Mouse (Mus musculus) adrenal gland (tissue): Measurements from ENCODE around the gene Mapk3.
"Not testable (repeated sequence)": the region's sequence is repeated elsewhere in the genome, so short reads cannot be mapped to it uniquely, and the experiment has no call there.

Experiments
- intact Hi-C: fragments of 180-260 bp; cut with DNase I; formaldehyde crosslinking; loops from one replicate; pipeline ENCODE4 v1.15.1; 2025
- long read RNA-seq, 2 experiments: library from polyadenylated mRNA; unstranded; transcript quantifications; one replicate each; pipeline ENCODE4 v2.0.0; 2020; ENCODE audit warnings: borderline replicate concordance in 1 of 2; ENCODE audit not compliant: insufficient replicate concordance in 1 of 2

Mapk3 gene
- long read RNA-seq, experiment 1, partial matches to known transcripts = 3 of 13 reads
- long read RNA-seq, experiment 1, other reads (novel, unspliced or antisense) = 5 of 13 reads
- long read RNA-seq, experiment 2, transcript Mapk3-202 (9 exons, 1,800 nt) = major isoform, 7 of 13 reads
- long read RNA-seq, experiment 2, partial matches to known transcripts = 3 of 13 reads
- long read RNA-seq, experiment 2, other reads (novel, unspliced or antisense) = 3 of 13 reads

DNA sequence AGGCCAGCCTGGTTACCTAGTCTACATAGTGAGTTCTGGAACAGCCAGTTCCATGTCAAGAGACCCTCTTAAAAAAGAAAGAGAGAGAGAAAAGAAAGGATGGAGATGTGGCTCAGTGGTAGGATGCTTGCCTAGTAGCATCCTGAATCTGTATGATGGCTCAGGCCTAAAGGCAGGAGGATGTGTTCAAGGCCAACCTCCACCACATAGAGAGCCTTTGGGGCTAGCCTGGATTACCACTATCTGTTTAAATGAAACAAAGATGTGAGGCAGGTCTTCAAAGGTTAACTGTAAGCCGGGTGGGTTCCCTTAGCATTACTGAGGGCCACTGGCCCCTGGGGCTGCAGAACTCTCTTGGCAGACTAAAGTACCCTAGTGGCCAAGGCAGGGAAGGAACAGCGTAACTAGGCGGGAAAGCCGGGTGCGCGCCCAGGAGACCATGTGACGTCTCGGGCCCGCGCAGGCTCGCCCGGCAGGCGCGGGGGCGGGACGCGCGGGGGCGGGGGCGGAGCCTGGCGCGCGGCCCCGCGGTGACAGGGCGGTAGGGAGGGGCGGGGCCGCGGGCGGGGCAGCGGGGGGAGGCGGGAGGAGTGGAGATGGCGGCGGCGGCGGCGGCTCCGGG is at the start of gene Mapk3:
Gene Mapk3, plus strand, starts transcription at position 552 of the 622 bp plus-strand sequence.
- intact Hi-C loops = loop anchor here (10.0 kb wide), 1 partner anchor 346 kb away; no protein-coding TSS in a partner anchor

DNA sequence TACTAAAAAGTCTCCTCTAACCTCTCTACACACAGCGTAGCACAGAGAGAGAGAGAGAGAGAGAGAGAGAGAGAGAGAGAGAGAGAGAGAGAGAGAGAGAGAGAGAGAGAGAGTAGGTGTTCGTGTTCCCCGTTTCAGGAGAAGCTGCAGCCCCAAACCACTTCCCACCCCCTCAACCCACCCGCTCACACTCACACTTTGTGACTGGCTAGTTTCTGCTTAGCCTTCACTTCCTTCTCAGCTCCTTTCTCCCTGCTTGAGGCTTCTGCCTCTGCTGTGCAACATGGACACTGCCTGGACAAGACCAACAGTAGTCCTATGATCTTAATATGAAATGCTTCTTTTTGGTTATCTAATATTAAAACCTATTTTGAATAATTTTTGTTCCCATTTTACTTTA is 49.1 kb upstream of the Mapk3 start:
- intact Hi-C loops = no loop called here

DNA sequence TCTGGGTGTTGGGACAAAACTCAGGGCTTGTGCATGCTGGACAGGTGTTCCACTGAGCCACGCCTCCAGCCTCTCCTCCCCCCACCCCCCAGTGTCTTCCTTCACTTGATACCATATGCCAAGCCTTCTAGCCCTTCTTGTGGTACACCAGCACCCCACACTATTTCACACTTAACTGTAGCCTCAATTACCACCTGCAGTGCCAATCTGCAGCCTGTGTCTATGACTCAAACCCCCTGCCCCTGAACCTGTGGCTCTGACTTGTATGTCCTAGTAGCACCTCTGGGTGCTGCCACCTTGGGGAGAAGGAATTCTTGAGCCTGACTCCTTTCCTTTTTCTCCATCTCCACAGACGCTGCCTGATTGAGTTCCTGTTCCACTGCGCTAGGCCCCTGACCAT is 47.5 kb upstream of the Mapk3 start:
- intact Hi-C loops = no loop called here

DNA sequence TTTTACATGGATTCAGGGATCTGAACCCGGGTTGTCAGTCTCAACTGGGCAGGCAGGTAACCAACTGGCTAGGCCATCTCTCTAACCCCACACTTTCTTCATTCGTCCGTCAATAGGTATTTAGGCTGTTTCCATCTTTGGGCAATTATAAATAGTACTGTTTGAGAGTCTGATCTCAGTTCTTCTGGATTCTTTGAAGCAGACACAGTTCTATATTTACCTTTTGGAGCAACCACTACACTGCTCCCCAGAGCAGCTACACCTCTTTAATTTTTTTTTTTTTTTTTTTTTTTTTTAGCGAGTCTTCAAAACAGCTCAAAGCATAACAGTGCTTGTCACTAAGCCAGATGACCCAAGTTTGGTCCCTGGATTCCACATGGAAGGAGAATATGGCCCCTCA is 43.7 kb upstream of the Mapk3 start:
- intact Hi-C loops = no loop called here

DNA sequence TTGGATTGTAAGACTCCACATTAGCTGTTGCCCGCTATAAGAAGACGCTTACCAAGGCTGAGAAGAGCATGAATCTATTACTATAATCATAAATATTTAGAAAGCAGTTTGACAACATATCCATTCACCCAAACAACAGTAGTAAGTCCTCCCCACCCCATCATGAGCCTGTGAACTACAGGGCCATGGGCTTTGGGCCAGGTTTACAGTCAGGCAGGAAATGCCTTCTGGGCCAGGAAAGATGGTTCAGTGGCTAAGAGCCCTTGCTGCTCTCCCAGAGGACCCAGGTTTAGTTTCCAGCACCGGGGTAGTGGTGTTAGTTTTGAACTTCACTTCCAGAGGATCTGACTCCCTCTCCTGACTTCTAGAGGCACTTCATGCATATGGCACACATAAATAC is 41.8 kb upstream of the Mapk3 start:
- intact Hi-C loops = no loop called here

DNA sequence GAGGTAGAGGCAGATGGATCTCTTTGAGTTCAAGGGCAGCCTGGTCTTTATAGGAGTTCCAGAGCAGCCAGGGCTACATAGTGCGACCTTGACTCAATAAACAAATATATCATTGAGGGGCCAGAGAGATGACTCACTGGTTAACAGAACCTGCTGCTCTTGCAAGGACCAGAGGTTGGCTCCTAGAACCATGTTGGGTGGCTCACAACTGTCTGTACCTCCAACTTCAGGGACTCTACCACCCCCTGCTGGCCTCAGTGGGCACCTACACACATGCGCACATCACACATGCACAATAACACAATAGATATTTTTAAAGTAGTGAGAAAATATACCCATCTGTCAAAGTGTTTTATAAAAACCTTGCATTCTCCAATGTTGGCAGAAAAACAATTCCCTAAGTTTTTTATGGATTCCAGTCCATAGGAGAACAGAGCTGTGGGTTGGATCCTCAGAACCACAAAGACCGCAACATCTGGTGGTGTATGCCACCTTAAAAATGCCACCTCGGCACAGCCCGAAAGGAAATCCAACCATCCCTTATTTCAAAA is 40.5 kb upstream of the Mapk3 start:
- intact Hi-C loops = no loop called here

DNA sequence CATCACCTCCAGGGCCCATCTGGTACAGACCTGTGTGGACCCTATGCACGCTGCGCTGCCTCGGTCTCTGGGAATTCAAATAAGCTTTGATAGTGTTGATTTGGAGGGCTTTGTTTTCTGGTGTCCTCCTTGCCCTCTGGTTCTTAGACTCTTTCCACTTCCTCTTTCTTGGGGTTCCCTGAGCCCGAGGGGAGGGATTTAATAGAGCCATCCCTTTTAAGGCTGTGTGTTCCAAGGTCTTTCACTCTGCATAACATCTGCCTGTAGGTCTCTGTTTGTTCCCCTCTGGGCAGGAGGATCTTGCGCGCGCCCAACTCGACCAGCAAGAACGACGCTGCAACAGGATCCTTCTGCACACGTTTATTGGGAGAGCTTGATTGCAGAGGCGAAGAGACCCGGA is 37.8 kb upstream of the Mapk3 start:
- intact Hi-C loops = no loop called here

DNA sequence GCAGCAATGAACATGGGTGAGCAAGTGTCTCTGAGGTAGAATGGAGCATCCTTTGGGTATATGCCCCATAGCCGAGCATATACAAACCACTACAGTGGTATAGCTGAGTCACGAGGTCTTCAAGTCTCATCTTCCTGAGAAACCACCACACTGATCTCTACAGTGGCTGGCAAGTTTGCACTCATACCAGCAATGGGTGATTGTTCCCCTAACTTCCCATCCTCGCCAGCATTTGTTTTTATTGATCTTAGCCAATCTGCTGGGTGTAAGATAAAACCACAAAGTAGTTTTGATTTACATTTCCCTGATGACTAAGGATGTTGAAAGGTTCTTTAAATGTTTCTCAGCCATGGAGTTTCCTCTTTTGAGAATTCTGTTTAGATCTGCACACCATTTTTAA is 34.3 kb upstream of the Mapk3 start:
- intact Hi-C loops = no loop called here

DNA sequence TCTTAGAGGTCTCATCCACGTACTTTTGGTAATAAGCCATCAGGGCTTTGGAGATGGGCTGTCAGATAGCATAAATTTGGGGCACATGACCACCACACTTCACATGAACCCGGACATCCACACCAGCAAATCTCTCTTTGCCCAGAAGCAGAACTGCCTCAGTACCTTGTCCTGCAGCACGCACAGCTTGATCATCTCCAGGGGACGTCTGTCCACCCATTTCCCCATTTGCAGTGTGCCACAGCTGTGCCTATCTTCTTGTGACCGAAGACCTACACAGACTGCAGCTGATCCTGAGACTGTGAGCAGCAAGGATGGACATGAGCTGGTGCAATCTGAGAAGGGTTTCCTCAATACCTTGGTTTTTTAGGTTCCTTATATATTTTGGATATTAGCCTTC is 33.7 kb upstream of the Mapk3 start:
- intact Hi-C loops = no loop called here

DNA sequence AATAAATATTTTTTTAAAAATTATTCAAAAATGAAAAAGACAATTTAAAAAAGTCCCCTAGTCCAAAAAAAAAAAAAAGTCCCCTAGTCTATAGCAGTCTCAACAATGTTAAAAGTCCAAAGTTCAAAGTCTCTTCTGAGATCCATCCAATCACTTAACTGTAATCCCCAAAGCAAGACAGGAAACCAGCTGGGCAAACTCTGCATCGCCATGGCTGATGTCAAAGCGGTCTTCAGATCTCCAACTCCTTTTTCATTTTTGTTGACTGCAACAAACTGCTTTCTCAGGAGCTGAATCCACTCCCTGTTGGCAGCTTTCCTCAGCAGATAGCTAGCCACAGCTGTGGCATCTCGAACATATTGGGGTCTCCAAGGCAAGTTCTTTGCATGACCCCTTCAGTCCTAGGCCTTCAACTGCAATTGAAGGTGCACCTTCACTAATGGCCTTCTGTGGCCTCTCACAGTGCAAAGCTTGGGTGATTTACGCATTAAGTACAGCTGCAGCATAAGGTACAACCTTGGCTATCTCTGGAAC is 29.1 kb upstream of the Mapk3 start:
- intact Hi-C loops = not testable (repeated sequence)

DNA sequence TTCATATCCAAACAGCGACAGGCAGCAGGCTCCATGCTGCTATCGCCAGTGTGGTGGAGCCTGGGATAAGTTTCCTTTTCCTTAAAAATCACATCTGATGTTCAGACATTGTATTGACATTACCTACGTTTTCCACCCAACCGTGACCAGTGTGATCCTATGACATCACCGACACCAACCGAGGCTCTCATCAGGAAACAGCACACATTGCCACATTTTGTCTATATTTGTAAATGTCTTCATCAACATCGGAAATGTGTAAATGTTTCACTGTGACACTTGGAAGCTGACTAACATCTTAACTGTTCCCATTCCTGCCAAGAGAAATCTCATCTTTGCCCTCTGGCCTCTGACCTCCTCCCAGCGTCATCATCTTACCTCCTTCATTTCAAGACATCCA is 23.3 kb upstream of the Mapk3 start:
- intact Hi-C loops = no loop called here

DNA sequence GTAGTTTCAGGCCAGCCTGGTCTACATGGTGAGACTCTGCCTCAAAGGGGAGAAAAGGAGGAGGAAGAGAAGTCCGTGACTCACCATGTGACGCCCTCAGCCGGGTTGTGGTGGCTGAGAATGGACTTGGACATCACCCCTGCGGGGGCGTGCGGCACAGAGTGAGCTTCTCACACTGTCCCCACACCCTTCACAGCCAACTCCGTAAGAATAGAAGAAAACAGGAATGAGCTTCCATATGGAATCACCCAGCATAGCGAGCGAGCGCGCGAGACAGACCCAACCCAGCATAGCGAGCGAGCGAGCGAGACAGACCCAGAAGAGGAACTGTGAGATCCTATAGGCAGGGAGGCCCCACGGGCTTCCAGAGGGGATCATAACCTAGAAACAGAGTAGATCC is 19.9 kb upstream of the Mapk3 start:
- intact Hi-C loops = no loop called here

DNA sequence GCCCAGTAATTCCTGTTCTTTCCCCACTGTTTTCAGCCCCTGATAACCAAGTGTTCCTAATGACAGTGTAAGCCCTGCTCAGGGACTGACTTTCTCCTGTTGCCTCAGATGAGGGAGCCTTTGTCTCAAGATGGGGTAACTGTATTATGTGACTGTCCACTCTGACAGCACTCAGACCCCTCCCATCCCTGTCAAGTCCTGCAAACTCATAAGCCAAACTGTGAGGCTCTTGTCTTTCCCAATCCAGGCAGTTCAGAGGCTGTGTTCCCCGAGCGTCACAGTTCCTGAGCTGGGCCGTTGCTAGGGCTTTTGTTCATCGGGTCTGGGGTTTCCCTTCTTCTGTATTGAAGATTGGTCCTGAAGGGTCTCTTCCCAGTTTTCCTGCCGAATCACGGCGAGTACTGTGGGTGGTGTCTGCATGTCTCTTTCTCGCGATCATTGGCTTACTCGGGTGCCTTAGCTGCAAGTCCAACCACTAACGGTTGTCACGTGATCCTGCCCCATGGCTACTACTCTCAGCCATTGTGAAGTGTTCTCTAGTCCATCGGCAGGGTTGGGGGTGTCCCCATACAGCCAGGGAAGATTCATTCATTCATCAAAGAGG is 19.2 kb upstream of the Mapk3 start:
- intact Hi-C loops = no loop called here

DNA sequence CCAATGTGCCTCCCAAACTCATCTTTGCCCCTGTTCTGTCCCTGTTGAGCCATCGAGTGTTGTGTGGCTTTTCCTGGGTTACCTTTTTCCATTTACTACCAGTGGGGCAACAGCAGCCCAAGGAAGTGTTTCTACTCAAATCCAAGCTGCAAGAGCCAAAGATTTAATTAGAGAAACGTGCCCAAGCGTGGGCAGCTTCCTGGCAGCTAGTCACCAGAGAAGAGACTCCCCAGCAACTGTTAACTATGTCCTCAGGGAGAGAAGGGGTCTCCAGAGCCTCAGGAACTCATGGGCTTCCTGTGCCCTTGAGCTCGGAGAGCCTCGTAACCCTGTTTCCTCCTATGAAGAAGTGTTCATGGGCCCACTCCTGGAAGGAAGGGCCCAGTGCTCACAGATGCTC is 18.4 kb upstream of the Mapk3 start:
- intact Hi-C loops = no loop called here

DNA sequence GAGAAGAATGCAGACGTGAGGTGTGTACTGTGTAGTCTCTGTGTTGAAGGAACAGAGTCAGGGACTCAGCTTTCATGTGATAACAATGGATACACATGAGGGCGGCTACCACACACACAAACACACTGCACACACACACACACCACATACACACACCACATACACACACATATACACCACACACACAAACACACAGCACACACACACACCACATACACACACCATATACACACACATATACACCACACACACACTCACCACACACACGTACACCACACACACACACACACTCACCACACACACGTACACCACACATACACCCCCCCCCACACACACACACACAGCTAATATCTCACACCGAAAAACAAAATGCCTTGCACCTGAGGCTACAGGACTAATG is 17.9 kb upstream of the Mapk3 start:
- intact Hi-C loops = no loop called here

DNA sequence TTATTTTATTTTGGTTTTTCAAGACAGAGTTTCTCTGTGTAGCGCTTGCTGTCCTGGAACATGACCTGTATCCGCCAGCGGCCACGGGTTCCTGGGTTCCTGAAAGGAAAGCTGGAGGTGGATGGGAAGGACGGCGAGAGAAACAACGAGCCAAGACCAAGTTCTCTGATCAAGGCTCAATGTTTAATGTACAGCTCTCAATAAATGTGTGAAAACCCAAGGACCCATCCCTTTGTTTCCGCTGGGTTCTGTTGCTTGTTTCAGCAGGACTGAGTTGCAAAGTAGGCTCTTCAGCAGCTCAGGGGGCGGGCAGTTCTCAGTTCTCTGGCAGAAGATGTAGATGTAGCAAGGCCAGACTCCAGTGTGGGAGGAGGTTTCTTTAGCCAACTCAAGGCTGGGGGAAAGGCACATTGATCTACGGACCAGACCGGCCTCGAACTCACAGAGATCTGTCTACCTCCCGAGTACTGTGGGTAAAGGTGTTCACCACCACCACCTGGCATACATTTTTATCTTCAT is 17.4 kb upstream of the Mapk3 start:
- intact Hi-C loops = no loop called here

DNA sequence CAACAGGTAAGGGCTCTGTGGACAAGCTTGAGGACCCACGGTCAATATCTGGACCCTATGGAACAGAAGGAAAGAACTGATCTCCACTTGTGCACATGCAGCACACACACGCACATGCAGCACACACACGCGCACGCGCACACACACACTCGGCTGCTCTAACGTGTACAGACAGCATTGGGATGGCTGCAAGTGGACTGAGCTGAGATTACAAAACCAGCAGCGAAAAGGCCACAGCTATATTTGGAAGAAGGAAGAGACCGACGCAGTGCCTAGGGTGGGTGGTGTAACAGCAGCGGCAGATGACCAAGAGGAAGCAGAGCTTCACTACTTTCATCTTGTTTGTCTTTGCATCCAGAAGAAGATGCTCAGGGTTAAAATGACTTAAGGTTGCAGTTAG is 13.3 kb upstream of the Mapk3 start:
- intact Hi-C loops = no loop called here

DNA sequence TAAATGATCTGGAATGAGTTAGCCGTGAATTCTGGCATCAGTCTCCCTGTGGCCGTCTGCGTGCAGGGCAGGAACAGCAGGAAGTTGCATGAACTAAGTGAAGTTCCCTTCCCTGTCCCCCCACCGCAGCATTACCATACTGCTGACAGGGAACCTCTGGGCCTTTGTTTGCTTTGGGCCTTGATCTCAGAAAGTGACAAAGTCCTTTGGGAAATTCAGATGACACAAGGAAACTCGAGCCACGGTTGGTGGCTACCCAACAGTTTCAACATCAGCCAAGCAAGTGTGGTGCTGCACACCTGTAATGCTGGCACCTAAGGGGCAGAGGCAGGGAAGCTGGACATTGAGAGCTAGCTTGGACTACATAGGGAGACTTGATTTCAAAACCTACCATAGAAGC is 12.6 kb upstream of the Mapk3 start:
- intact Hi-C loops = no loop called here

DNA sequence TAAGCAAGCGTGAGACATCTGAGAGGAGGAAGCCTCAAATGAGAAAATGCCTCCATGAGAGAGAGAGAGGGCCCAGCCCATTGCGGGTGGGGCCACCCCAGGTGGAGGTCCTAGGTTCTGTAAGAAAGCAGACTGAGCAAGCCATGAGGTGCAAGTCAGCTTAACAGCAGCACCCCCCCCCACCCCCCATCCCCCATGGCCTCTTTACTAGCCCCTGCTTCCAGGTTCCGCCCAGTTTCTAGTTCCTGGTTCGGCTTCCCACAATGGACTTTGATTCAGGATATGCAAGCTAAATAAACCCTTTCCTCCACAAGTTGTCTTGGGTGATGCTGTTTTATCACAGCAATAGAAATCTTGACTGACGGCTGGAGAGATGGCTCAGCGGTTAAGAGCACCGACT is 10.6 kb upstream of the Mapk3 start:
- intact Hi-C loops = no loop called here

DNA sequence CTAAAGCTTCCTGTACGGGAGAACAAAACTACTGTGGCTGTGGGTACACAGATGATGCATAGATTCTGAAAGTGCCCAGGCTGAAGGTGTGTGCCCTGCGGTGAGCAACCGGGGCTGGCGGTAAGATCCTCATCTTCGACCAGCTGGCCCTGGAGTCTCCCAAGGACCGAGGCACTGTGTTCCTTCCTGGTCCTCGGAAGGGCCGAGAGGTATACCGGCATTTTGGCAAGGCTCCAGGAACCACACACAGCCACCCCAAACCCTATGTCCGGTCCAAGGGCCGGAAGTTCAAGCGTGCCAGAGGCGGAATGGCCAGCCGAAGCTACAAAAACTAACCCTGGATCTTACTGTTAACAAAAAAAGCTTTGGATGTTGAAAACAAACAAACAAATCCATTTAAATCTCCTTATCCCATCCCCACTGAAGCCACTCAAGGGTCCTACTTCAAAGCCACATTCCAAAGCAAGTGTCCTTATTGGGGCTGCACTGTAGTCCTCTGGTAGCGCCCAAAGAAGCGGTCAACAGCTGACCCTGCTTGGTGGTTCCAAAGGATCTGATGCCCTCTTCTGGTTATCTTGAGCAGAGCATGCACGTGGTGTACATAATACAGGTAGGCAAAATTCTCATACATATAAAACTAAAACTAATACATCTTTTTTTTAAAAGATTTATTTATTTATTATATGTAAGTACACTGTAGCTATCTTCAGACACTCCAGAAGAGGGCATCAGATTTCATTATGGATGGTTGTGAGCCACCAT is 9.6 kb upstream of the Mapk3 start:
- intact Hi-C loops = loop anchor here (10.0 kb wide), 1 partner anchor 355 kb away; no protein-coding TSS in a partner anchor

DNA sequence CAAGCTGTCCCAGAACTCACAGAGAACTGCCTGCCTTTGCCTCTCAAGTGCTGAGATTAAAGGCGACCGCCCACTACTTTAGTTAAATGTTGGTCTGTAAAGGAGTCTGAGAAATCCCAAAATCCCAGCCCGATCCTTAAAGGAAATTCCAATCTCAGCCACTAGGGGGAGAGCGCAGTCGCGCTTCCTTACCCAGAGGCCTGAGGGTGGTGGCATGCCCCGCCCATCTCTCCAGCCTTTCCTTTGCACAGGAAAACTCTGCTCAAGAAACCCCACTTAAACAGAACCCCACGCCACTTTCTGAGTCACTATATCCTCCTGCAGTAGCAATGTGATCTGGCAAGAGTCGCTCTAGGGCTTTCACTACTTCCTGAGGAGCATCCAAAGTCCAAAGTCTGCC is 4.5 kb upstream of the Mapk3 start:
- intact Hi-C loops = loop anchor here (10.0 kb wide), 1 partner anchor 350 kb away; no protein-coding TSS in a partner anchor
